Mouse (Mus musculus) testis, adult 2 months (tissue): ENCODE measurements around the gene Retsat.

ENCODE experiments used
- CTCF ChIP-seq: fragments of 200-500 bp; IDR thresholded peaks from 2 replicates; pipeline ENCODE4 v1.5.1; 2012; ENCODE audit warnings: low read depth, mild to moderate bottlenecking, inconsistent platforms, low read length, moderate library complexity; ENCODE audit not compliant: control insufficient read depth, insufficient read depth, insufficient replicate concordance
- POLR2A ChIP-seq: fragments of 200-500 bp; IDR thresholded peaks from 2 replicates; pipeline ENCODE4 v1.6.1; 2012; ENCODE audit warnings: low read depth, mild to moderate bottlenecking, inconsistent platforms, low read length, moderate library complexity; ENCODE audit not compliant: control insufficient read depth

DNA sequence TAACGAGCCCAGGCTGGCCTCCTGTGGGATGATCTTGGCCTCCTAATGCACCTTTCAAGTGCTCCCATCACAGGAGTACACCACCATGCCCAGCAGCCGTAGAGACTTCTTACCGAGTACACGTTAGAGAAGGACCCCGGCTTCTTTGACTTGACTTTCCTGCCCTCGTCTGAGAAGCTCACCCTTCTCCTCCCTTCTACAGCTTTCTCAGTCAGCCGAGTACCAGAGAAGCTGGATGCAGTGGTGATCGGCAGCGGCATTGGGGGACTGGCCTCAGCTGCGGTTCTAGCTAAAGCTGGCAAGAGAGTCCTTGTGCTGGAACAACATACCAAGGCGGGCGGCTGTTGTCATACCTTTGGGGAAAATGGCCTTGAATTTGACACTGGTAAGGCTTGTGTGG lies 2.5 kb downstream of the Retsat start:
- TF ChIP-seq CTCF (no peak), POLR2A (no peak)
